Mouse (Mus musculus): ENCODE results near the gene Fbxl18. TPM values are rescaled to one million over a fixed set of nuclear protein-coding genes. Genes with fewer than 3 reads are reported as not detected.

Fbxl18 gene
- polyA plus RNA-seq, 1 experiment from 2014 or later = 10.3 TPM

DNA sequence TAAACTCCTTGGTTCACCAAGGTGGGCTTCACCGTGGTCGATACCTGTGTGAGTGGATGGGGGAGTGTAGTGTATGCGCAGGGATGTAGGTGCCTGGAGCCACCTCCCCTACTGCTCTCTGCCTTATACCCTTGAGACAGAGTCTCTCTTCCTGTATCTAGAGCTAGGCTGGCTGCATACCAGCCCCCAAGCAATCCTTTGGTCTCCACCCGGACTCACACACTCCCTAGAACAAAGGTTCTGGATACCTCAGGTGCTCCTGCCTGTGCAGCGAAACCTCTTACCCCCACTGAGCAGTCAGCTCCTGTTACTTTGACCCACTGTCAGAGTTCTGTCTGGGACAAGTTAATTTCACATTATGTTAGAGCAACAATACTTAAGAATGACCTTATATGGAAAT, 69.6 kb downstream of the Fbxl18 start:
- H3K27ac ChIP-seq (ENCODE audit: low read length) = no peak overlapping the region
- WGBS = 79% methylated on average over 5 of the region's 5 CpGs
- no peaks in the 10 kb centered on the region for H3K36me3 ChIP-seq (ENCODE audit: control insufficient read depth, insufficient read depth, low read length)

GRCm38 (mm10) chr5:142824091-142824490, 71.1 kb downstream of the Fbxl18 start:
- Histone ChIP-seq H3K27ac (ENCODE audit: low read length) (peak overlapping the region; percentile 100), H3K4me2 (ENCODE audit: low read depth, low read length) (peak overlapping the region; percentile 86), H3K36me3 (ENCODE audit: control insufficient read depth, insufficient read depth, low read length) (no peaks in the 10 kb centered on the region), H3K4me3 (ENCODE audit: low read length) (peak overlapping the region; percentile 95), H3K9ac (ENCODE audit: low read depth, low read length) (peak overlapping the region; percentile 98), H3K4me1 (ENCODE audit: control insufficient read depth, insufficient read depth, low read length) (peaks cover 15% of the 10 kb centered on the region), H3K27me3 (replicated peaks; ENCODE audit: control insufficient read depth, insufficient read depth, low read length) (no peaks in the 10 kb centered on the region), H3K9me3 (ENCODE audit: control insufficient read depth, low read length) (no peaks in the 10 kb centered on the region)
- 23% methylated on average over 6 of the region's 6 CpGs for WGBS
- ATAC-seq = no peak

More for the DNA sequence above, 69.6 kb downstream of the Fbxl18 start:
- Histone ChIP-seq H3K9ac (ENCODE audit: low read depth, low read length) (no peak overlapping the region), H3K27me3 (replicated peaks; ENCODE audit: control insufficient read depth, insufficient read depth, low read length) (no peaks in the 10 kb centered on the region), H3K4me1 (ENCODE audit: control insufficient read depth, insufficient read depth, low read length) (peaks cover 15% of the 10 kb centered on the region), H3K4me2 (ENCODE audit: low read depth, low read length) (no peak overlapping the region), H3K4me3 (ENCODE audit: low read length) (no peak overlapping the region), H3K9me3 (ENCODE audit: control insufficient read depth, low read length) (no peaks in the 10 kb centered on the region)
- ATAC-seq = no peak

DNA sequence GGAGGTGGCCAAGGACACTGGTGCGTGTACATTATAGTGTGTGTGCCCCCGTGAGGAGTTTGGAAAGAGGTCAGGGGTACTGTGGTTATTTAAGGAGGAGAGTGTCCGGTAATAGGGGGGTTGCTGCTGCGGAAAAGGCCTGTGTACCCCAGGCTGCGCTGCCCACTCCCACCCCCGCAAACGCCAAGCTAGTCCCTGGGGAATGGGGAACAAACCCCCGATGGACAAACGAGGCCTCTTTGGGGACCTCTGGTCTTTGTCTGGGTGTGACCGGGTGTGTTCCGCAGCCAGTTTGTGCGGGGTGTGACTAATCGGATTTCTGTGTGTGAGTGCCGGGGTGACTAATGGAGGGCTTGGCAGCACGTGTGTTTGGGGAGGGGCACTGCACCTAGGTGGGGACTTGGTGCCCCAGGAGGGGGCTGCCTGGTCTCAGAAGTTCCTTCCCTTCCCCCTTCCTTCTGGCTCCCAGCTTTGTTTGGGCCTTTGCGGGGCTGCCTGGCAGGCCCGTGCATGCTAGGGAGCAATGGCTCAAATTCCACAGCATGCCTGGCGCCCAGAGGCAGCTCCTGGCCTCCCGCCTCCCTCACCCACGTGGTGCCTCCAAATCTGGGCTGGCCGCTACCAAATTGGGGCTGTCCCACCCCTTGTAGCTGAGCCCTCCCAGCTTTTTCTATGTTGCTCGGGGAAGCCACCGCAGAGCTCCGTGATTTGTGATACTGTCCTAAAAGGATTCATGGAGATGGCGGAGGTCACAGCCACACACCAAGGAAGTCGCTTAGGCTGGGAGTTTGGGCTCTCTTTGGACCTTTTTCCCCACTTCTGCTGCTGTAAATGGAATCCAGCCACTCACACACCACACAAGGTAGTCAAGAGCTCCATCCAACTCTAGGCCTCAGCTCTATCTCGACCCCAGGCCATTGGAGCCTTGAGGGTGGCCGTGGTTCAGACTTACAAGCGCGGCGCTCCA, 71.8 kb downstream of the Fbxl18 start:
- H3K9me3 ChIP-seq (ENCODE audit: control insufficient read depth, low read length) = no peaks in the 10 kb centered on the region
- peaks cover 15% of the 10 kb centered on the region for H3K4me1 ChIP-seq (ENCODE audit: control insufficient read depth, insufficient read depth, low read length)
- peak overlapping the region; percentile 86 for H3K4me2 ChIP-seq (ENCODE audit: low read depth, low read length)
- peak; percentile 52 for ATAC-seq
- H3K9ac ChIP-seq (ENCODE audit: low read depth, low read length) = peak overlapping the region; percentile 98
- H3K27ac ChIP-seq (ENCODE audit: low read length) = peak overlapping the region; percentile 100
- H3K27me3 ChIP-seq (replicated peaks; ENCODE audit: control insufficient read depth, insufficient read depth, low read length) = no peaks in the 10 kb centered on the region
- H3K4me3 ChIP-seq (ENCODE audit: low read length) = peak overlapping the region; percentile 95
- WGBS = 7% methylated on average over 31 of the region's 31 CpGs
- no peaks in the 10 kb centered on the region for H3K36me3 ChIP-seq (ENCODE audit: control insufficient read depth, insufficient read depth, low read length)

DNA sequence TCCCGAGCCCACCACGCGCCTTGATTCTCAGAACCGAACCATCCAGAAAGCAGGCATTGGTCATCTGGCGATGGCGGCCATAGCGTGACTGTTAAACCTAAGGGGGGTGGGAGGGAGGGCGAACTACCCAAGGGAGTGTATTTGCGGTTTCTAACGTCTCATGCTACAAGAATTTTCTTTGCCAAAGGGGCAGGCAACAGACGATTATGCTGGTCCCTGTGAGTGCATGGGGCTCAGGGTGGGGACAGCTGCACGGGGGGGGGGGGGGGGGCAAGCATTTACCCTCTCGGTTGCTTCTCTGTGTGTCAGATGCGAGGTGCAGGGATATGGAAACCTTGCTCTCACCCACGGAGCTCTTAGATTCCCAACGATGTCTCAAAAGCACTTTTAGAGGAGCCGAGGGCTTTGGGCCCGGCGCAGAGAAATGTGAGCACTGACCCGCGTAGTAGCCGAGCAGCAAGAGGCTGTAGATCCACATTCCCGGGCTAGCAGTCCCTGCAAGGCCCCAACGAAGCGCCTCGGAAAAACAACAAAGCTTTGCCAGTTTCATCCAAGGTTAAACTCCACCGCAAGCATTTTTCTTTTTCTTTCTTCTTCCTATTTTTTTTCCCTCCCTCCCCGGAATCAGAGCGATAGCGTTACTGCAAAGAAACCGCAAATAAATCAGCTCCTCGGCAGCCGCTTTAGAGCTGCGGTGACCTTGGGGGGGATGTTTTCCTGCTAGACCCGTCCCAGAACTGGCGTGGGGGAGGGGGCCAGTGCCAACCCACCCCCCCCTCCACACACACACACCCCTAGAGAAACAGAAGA, 72.7 kb downstream of the Fbxl18 start:
- no peak for ATAC-seq
- WGBS = under 1% methylated on average over 35 of the region's 36 CpGs

DNA sequence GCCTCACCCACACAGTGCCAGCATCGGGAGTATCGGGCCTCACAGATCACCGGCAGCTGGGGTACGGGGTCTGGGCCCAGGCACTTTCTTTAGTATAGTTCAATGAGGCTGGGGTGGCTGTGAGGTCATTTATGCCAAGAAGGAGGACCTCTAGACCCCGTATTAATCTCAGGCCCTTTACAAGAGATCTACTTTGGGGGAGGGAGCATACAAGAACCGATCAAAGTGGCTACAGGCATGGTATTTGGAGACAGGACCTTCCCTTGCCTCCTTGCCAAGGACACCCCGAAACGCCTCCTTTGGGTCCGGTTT, 73.3 kb downstream of the Fbxl18 start:
- no peaks in the 10 kb centered on the region for H3K27me3 ChIP-seq (replicated peaks; ENCODE audit: control insufficient read depth, insufficient read depth, low read length)
- peaks cover 15% of the 10 kb centered on the region for H3K4me1 ChIP-seq (ENCODE audit: control insufficient read depth, insufficient read depth, low read length)
- H3K4me3 ChIP-seq (ENCODE audit: low read length) = peak overlapping the region; percentile 95
- WGBS = under 1% methylated on average over 9 of the region's 9 CpGs
- no peaks in the 10 kb centered on the region for H3K9me3 ChIP-seq (ENCODE audit: control insufficient read depth, low read length)
- peak overlapping the region; percentile 86 for H3K4me2 ChIP-seq (ENCODE audit: low read depth, low read length)
- peak overlapping the region; percentile 100 for H3K27ac ChIP-seq (ENCODE audit: low read length)
- H3K9ac ChIP-seq (ENCODE audit: low read depth, low read length) = peak overlapping the region; percentile 98
- H3K36me3 ChIP-seq (ENCODE audit: control insufficient read depth, insufficient read depth, low read length) = no peaks in the 10 kb centered on the region
- no peak for ATAC-seq

More for the DNA sequence above, 72.7 kb downstream of the Fbxl18 start:
- Histone ChIP-seq H3K36me3 (ENCODE audit: control insufficient read depth, insufficient read depth, low read length) (no peaks in the 10 kb centered on the region), H3K4me3 (ENCODE audit: low read length) (peak overlapping the region; percentile 95), H3K27me3 (replicated peaks; ENCODE audit: control insufficient read depth, insufficient read depth, low read length) (no peaks in the 10 kb centered on the region), H3K27ac (ENCODE audit: low read length) (peak overlapping the region; percentile 100), H3K9me3 (ENCODE audit: control insufficient read depth, low read length) (no peaks in the 10 kb centered on the region), H3K9ac (ENCODE audit: low read depth, low read length) (peak overlapping the region; percentile 98), H3K4me2 (ENCODE audit: low read depth, low read length) (peak overlapping the region; percentile 86), H3K4me1 (ENCODE audit: control insufficient read depth, insufficient read depth, low read length) (peaks cover 15% of the 10 kb centered on the region)

- Histone ChIP-seq H3K27me3 (replicated peaks; ENCODE audit: control insufficient read depth, insufficient read depth, low read length) (no peaks in the 10 kb centered on the region), H3K27ac (ENCODE audit: low read length) (peak overlapping the region; percentile 100), H3K4me3 (ENCODE audit: low read length) (peak overlapping the region; percentile 95), H3K9ac (ENCODE audit: low read depth, low read length) (peak overlapping the region; percentile 98), H3K9me3 (ENCODE audit: control insufficient read depth, low read length) (no peaks in the 10 kb centered on the region), H3K36me3 (ENCODE audit: control insufficient read depth, insufficient read depth, low read length) (no peaks in the 10 kb centered on the region), H3K4me2 (ENCODE audit: low read depth, low read length) (peak overlapping the region; percentile 86), H3K4me1 (ENCODE audit: control insufficient read depth, insufficient read depth, low read length) (peaks cover 15% of the 10 kb centered on the region)
- under 1% methylated on average over 36 of the region's 36 CpGs for WGBS
- peak; percentile 58 for ATAC-seq
Measured at GRCm38 (mm10) chr5:142821266-142821973, 73.8 kb downstream of the Fbxl18 start.

DNA sequence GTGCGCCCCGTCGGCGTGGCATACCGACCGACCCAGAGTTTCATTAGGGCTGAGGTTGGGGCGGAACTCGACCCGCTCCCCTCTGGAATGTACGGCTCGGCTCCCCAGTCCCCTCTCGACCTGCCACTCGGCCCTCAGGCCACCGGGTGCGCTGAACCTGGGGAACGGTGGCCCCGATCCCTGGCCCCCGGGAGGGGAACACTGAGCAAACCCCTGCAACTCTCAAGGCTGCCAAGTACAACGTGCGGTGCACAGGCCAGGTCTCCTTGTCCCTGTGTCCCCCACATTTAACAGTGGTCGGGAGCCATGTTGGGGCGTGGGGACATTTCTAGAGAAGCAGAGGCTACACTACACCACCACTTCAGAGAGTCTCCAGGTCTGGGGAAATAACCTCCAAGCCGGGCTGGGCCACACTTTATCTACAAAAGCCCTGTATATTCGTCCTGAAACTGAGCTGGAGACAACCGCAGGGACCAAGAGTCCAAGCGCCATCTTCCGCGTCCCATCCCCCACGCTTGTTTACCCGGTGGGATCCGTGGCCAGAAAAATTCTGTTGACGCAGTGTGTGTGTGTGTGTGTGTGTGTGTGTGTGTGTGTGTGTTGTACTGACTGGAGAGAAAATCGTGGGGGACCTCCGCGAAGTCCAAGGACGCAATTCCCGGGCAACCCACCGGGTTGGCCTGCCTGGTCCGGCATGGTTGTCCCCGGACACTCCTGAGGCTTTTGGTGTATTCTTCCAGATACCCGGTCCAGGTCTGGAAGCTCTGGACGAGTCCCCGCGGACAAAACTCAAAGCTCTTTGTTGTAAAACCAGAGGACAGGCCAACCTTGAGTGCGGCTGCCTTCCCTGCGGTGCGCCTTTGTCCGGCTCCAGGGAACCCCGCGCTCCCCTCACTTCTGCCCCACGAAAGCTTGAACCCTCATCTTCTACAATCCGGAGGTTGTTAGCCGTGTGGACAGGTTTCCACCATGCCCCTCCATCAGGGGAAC, 74.7 kb downstream of the Fbxl18 start:
- H3K27me3 ChIP-seq (replicated peaks; ENCODE audit: control insufficient read depth, insufficient read depth, low read length) = no peaks in the 10 kb centered on the region
- H3K9ac ChIP-seq (ENCODE audit: low read depth, low read length) = peak overlapping the region; percentile 98
- ATAC-seq = no peak
- H3K4me2 ChIP-seq (ENCODE audit: low read depth, low read length) = peak overlapping the region; percentile 86
- WGBS = under 1% methylated on average over 53 of the region's 53 CpGs
- H3K4me1 ChIP-seq (ENCODE audit: control insufficient read depth, insufficient read depth, low read length) = peaks cover 15% of the 10 kb centered on the region
- peak overlapping the region; percentile 100 for H3K27ac ChIP-seq (ENCODE audit: low read length)
- no peaks in the 10 kb centered on the region for H3K36me3 ChIP-seq (ENCODE audit: control insufficient read depth, insufficient read depth, low read length)
- no peaks in the 10 kb centered on the region for H3K9me3 ChIP-seq (ENCODE audit: control insufficient read depth, low read length)
- peak overlapping the region; percentile 95 for H3K4me3 ChIP-seq (ENCODE audit: low read length)

All from intestine, embryonic 16.5 days (tissue).